Mouse (Mus musculus): ENCODE measurements around the gene Trim2. TPM values are rescaled to one million over a fixed set of nuclear protein-coding genes. Genes with fewer than 3 reads are reported as not detected.

The Trim2 gene
- polyA plus RNA-seq, 1 experiment, result 2.4 TPM

DNA sequence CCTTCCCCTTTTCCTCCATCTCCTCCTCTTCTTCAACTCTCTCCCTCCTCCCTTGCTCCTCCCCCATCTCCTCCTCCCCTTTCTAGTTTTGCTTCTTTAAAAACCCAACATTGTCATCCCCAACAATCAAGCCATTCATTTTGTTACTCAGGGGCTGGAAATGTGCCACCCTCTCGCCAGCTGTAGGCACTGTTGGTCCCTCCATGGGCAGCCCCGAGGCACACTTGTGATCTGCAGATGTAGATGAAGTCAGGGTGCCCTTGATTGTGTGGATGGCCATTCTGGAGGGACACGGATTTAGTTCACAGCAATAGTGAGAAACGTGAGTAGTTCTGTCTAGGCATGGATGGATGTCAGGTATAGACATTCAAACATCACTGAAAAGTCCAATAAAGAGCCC lies 17.7 kb downstream of the Trim2 start:
- Histone ChIP-seq H3K4me3 (ENCODE audit: insufficient read depth, poor library complexity, severe bottlenecking) (no peak overlapping the region), H3K36me3 (ENCODE audit: control insufficient read depth, insufficient read depth) (no peaks in the 10 kb centered on the region), H3K79me2 (ENCODE audit: control insufficient read depth, insufficient read depth) (no peaks in the 10 kb centered on the region), H3K27me3 (ENCODE audit: control insufficient read depth, insufficient read depth, insufficient read length) (no peaks in the 10 kb centered on the region), H3ac (ENCODE audit: control insufficient read depth, insufficient read length, low read depth) (no peak overlapping the region), H3K79me3 (ENCODE audit: low read depth) (no peaks in the 10 kb centered on the region)
- TF ChIP-seq FOSL1 (IDR thresholded peaks at IDR 0.05; ENCODE audit: insufficient read depth, low read length, poor library complexity, severe bottlenecking) (no peak), USF1 (IDR thresholded peaks at IDR 0.05; ENCODE audit: low read depth) (no peak), MAX (IDR thresholded peaks at IDR 0.05) (no peak), MYOD1 (IDR thresholded peaks at IDR 0.05; ENCODE audit: control insufficient read depth, insufficient read length, low read depth) (no peak), MYOG (IDR thresholded peaks at IDR 0.05; ENCODE audit: control insufficient read depth, extremely low read depth, insufficient read length) (no peak), CEBPB (IDR thresholded peaks at IDR 0.05; ENCODE audit: low read depth) (no peak), CTCF (IDR thresholded peaks at IDR 0.05; ENCODE audit: control insufficient read depth, insufficient read depth, insufficient read length) (no peak)

DNA sequence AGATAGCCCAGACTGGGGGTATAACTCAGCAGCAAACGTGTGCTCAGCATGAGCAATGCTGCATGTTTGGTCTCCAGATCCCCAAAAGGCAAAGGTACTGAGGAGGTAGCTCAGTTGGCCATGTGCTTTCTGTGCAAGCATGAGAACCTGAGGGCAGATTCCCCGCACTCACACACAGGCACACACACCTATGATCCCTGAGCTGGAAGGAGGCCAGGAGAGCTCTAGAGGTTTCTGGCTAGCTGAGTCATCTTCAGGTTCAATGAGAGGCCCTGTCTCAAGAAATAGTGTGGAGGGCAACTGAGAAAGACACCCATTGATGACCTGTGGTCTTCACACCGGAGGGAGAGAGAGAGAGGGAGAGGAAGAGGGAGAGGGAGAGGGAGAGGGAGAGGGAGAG lies 19.4 kb downstream of the Trim2 start:
- no peak overlapping the region for H3ac ChIP-seq (ENCODE audit: control insufficient read depth, insufficient read length, low read depth)
- no peak overlapping the region for H3K4me3 ChIP-seq (ENCODE audit: insufficient read depth, poor library complexity, severe bottlenecking)
- no peaks in the 10 kb centered on the region for H3K27me3 ChIP-seq (ENCODE audit: control insufficient read depth, insufficient read depth, insufficient read length)
- TF ChIP-seq MAX (IDR thresholded peaks at IDR 0.05), result no peak
- no peak for TF ChIP-seq CTCF (IDR thresholded peaks at IDR 0.05; ENCODE audit: control insufficient read depth, insufficient read depth, insufficient read length)
- TF ChIP-seq CEBPB (IDR thresholded peaks at IDR 0.05; ENCODE audit: low read depth), result no peak
- no peak for TF ChIP-seq MYOD1 (IDR thresholded peaks at IDR 0.05; ENCODE audit: control insufficient read depth, insufficient read length, low read depth)
- TF ChIP-seq USF1 (IDR thresholded peaks at IDR 0.05; ENCODE audit: low read depth), result no peak
- TF ChIP-seq MYOG (IDR thresholded peaks at IDR 0.05; ENCODE audit: control insufficient read depth, extremely low read depth, insufficient read length), result no peak
- H3K36me3 ChIP-seq (ENCODE audit: control insufficient read depth, insufficient read depth), result no peaks in the 10 kb centered on the region
- no peaks in the 10 kb centered on the region for H3K79me2 ChIP-seq (ENCODE audit: control insufficient read depth, insufficient read depth)
- H3K79me3 ChIP-seq (ENCODE audit: low read depth), result no peaks in the 10 kb centered on the region

- Histone ChIP-seq H3K79me3 (ENCODE audit: low read depth) (no peaks in the 10 kb centered on the region), H3K79me2 (ENCODE audit: control insufficient read depth, insufficient read depth) (no peaks in the 10 kb centered on the region), H3ac (ENCODE audit: control insufficient read depth, insufficient read length, low read depth) (no peak overlapping the region), H3K4me3 (ENCODE audit: insufficient read depth, poor library complexity, severe bottlenecking) (no peak overlapping the region), H3K36me3 (ENCODE audit: control insufficient read depth, insufficient read depth) (no peaks in the 10 kb centered on the region), H3K27me3 (ENCODE audit: control insufficient read depth, insufficient read depth, insufficient read length) (no peaks in the 10 kb centered on the region)
- TF ChIP-seq CEBPB (IDR thresholded peaks at IDR 0.05; ENCODE audit: low read depth) (no peak), FOSL1 (IDR thresholded peaks at IDR 0.05; ENCODE audit: insufficient read depth, low read length, poor library complexity, severe bottlenecking) (no peak), CTCF (IDR thresholded peaks at IDR 0.05; ENCODE audit: control insufficient read depth, insufficient read depth, insufficient read length) (no peak), USF1 (IDR thresholded peaks at IDR 0.05; ENCODE audit: low read depth) (no peak), MYOG (IDR thresholded peaks at IDR 0.05; ENCODE audit: control insufficient read depth, extremely low read depth, insufficient read length) (no peak), MAX (IDR thresholded peaks at IDR 0.05) (no peak), MYOD1 (IDR thresholded peaks at IDR 0.05; ENCODE audit: control insufficient read depth, insufficient read length, low read depth) (no peak)
Observed at GRCm38 (mm10) chr3:84286311-84286710, 20.4 kb downstream of the Trim2 start.

DNA sequence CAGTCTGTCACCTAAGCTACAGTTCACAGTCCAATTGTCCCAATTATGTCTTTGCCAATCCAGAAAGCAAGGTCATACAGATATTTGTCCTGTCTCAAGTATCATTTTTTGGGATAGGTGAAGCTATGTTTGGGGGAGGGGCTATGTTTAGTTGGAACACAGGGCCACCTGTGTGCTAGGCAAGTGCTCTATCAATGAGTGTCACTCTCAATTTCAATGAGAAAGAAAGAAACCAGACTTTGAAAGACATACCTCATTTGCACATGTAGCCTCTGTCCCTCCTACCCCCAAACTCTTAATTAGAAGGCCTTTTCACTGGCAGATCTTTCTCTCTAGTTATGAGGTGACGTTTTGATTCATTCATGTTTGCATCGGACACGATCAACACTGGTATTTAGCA lies 21.9 kb downstream of the Trim2 start:
- H3K4me3 ChIP-seq (ENCODE audit: insufficient read depth, poor library complexity, severe bottlenecking), result no peak overlapping the region
- H3ac ChIP-seq (ENCODE audit: control insufficient read depth, insufficient read length, low read depth), result no peak overlapping the region
- no peak for TF ChIP-seq CEBPB (IDR thresholded peaks at IDR 0.05; ENCODE audit: low read depth)
- TF ChIP-seq MAX (IDR thresholded peaks at IDR 0.05), result no peak
- TF ChIP-seq FOSL1 (IDR thresholded peaks at IDR 0.05; ENCODE audit: insufficient read depth, low read length, poor library complexity, severe bottlenecking), result no peak
- TF ChIP-seq CTCF (IDR thresholded peaks at IDR 0.05; ENCODE audit: control insufficient read depth, insufficient read depth, insufficient read length), result no peak
- TF ChIP-seq MYOG (IDR thresholded peaks at IDR 0.05; ENCODE audit: control insufficient read depth, extremely low read depth, insufficient read length), result no peak
- TF ChIP-seq MYOD1 (IDR thresholded peaks at IDR 0.05; ENCODE audit: control insufficient read depth, insufficient read length, low read depth), result no peak
- TF ChIP-seq USF1 (IDR thresholded peaks at IDR 0.05; ENCODE audit: low read depth), result no peak
- no peaks in the 10 kb centered on the region for H3K79me3 ChIP-seq (ENCODE audit: low read depth)
- no peaks in the 10 kb centered on the region for H3K27me3 ChIP-seq (ENCODE audit: control insufficient read depth, insufficient read depth, insufficient read length)
- no peaks in the 10 kb centered on the region for H3K79me2 ChIP-seq (ENCODE audit: control insufficient read depth, insufficient read depth)
- H3K36me3 ChIP-seq (ENCODE audit: control insufficient read depth, insufficient read depth), result no peaks in the 10 kb centered on the region

DNA sequence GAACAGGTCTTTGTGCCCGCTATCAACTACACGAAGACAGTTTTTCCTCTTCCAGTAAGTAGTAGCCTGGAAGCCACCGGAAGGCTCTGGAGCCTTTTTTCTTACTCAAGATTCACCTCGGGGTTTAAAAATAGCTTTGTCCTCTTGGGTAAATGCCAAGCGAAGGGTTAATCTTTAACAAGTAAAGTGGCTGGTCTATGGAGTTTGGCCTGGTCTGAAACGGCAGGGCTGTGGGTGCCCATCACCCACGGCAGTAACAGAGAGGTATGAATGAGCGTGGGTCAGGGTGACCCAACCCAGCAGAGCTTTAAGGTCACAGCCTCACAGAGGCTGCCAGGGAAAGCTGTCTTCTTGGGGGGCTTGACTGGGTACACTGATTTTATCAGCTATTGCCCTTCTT lies 23.2 kb downstream of the Trim2 start:
- Histone ChIP-seq H3K27me3 (ENCODE audit: control insufficient read depth, insufficient read depth, insufficient read length) (no peaks in the 10 kb centered on the region), H3ac (ENCODE audit: control insufficient read depth, insufficient read length, low read depth) (no peak overlapping the region), H3K79me3 (ENCODE audit: low read depth) (no peaks in the 10 kb centered on the region), H3K4me3 (ENCODE audit: insufficient read depth, poor library complexity, severe bottlenecking) (no peak overlapping the region), H3K36me3 (ENCODE audit: control insufficient read depth, insufficient read depth) (no peaks in the 10 kb centered on the region), H3K79me2 (ENCODE audit: control insufficient read depth, insufficient read depth) (no peaks in the 10 kb centered on the region)
- TF ChIP-seq CTCF (IDR thresholded peaks at IDR 0.05; ENCODE audit: control insufficient read depth, insufficient read depth, insufficient read length) (no peak), USF1 (IDR thresholded peaks at IDR 0.05; ENCODE audit: low read depth) (no peak), MAX (IDR thresholded peaks at IDR 0.05) (no peak), MYOD1 (IDR thresholded peaks at IDR 0.05; ENCODE audit: control insufficient read depth, insufficient read length, low read depth) (no peak), CEBPB (IDR thresholded peaks at IDR 0.05; ENCODE audit: low read depth) (no peak), MYOG (IDR thresholded peaks at IDR 0.05; ENCODE audit: control insufficient read depth, extremely low read depth, insufficient read length) (no peak), FOSL1 (IDR thresholded peaks at IDR 0.05; ENCODE audit: insufficient read depth, low read length, poor library complexity, severe bottlenecking) (no peak)

DNA sequence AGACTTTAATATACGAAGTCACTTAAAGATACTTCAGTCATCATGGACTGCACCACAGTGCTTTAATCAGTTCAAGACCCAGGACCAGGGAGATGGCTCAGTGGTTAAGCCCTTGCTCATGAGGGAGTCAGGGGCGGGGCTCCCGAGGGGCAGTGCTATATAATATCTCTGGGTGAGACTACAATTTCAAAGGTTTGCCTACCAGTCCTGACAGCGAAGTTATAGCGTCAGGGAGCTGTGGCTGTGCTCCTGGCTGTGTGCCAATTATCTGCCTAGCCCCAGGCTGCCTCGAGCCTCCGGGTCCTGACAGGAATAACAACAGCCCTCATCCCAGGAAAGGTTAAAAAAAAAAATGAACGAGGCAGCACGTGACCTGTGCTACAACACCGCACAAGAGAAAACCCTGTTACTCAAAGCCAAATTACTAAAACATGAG lies 24.7 kb downstream of the Trim2 start:
- H3K79me2 ChIP-seq (ENCODE audit: control insufficient read depth, insufficient read depth), result no peaks in the 10 kb centered on the region
- no peak for TF ChIP-seq CEBPB (IDR thresholded peaks at IDR 0.05; ENCODE audit: low read depth)
- no peak for TF ChIP-seq MYOG (IDR thresholded peaks at IDR 0.05; ENCODE audit: control insufficient read depth, extremely low read depth, insufficient read length)
- no peak for TF ChIP-seq FOSL1 (IDR thresholded peaks at IDR 0.05; ENCODE audit: insufficient read depth, low read length, poor library complexity, severe bottlenecking)
- no peak for TF ChIP-seq USF1 (IDR thresholded peaks at IDR 0.05; ENCODE audit: low read depth)
- no peak for TF ChIP-seq MYOD1 (IDR thresholded peaks at IDR 0.05; ENCODE audit: control insufficient read depth, insufficient read length, low read depth)
- TF ChIP-seq CTCF (IDR thresholded peaks at IDR 0.05; ENCODE audit: control insufficient read depth, insufficient read depth, insufficient read length), result no peak
- TF ChIP-seq MAX (IDR thresholded peaks at IDR 0.05), result no peak
- no peak overlapping the region for H3K4me3 ChIP-seq (ENCODE audit: insufficient read depth, poor library complexity, severe bottlenecking)
- no peaks in the 10 kb centered on the region for H3K36me3 ChIP-seq (ENCODE audit: control insufficient read depth, insufficient read depth)
- H3K79me3 ChIP-seq (ENCODE audit: low read depth), result no peaks in the 10 kb centered on the region
- H3K27me3 ChIP-seq (ENCODE audit: control insufficient read depth, insufficient read depth, insufficient read length), result no peaks in the 10 kb centered on the region
- H3ac ChIP-seq (ENCODE audit: control insufficient read depth, insufficient read length, low read depth), result no peak overlapping the region

All from C2C12 (cell line).